Mouse (Mus musculus): ENCODE data around the gene Fads1. TPM values are rescaled to one million over a fixed set of nuclear protein-coding genes. Genes with fewer than 3 reads are reported as not detected.
"Not testable (repeated sequence)": the region's sequence is repeated elsewhere in the genome, so short reads cannot be mapped to it uniquely, and the experiment has no call there.

Fads1 gene
- polyA plus RNA-seq, 1 experiment = 117 TPM

GRCm38 (mm10) chr19:10167112-10167511 lies 15.6 kb upstream of the Fads1 start:
- H3K4me3 ChIP-seq (replicated peaks; ENCODE audit: extremely low read depth, low read depth, low read length) = no peak overlapping the region
- 47% methylated on average over 4 of the region's 4 CpGs for WGBS
- no peaks in the 10 kb centered on the region for H3K4me1 ChIP-seq (ENCODE audit: control insufficient read depth, insufficient read depth, low read length)
- DNase-seq = no peak
- TF ChIP-seq CTCF (IDR thresholded peaks at IDR 0.05; ENCODE audit: insufficient read depth, low read length) (no peak), POLR2A (IDR thresholded peaks at IDR 0.05; ENCODE audit: borderline replicate concordance, extremely low read depth, low read depth, low read length) (no peak)

- H3K4me1 ChIP-seq (ENCODE audit: control insufficient read depth, insufficient read depth, low read length) = no peaks in the 10 kb centered on the region; the same call in 1 of the 2 replicates
- TF ChIP-seq CTCF (IDR thresholded peaks at IDR 0.05; ENCODE audit: insufficient read depth, low read length) (no peak), POLR2A (IDR thresholded peaks at IDR 0.05; ENCODE audit: borderline replicate concordance, extremely low read depth, low read depth, low read length) (no peak)
- DNase-seq = no peak
- WGBS = 65% methylated on average over 1 of the region's 1 CpGs
- H3K4me3 ChIP-seq (replicated peaks; ENCODE audit: extremely low read depth, low read depth, low read length) = no peak overlapping the region
Observed at GRCm38 (mm10) chr19:10167951-10168350, 14.7 kb upstream of the Fads1 start.

GRCm38 (mm10) chr19:10168441-10168840 lies 14.2 kb upstream of the Fads1 start:
- no peak for TF ChIP-seq POLR2A (IDR thresholded peaks at IDR 0.05; ENCODE audit: borderline replicate concordance, extremely low read depth, low read depth, low read length)
- no peak for TF ChIP-seq CTCF (IDR thresholded peaks at IDR 0.05; ENCODE audit: insufficient read depth, low read length)
- Histone ChIP-seq H3K4me1 (ENCODE audit: control insufficient read depth, insufficient read depth, low read length) (no peaks in the 10 kb centered on the region; the same call in none of the 2 replicates), H3K4me3 (replicated peaks; ENCODE audit: extremely low read depth, low read depth, low read length) (no peak overlapping the region)
- WGBS = 76% methylated on average over 3 of the region's 3 CpGs
- DNase-seq = no peak

- TF ChIP-seq POLR2A (IDR thresholded peaks at IDR 0.05; ENCODE audit: borderline replicate concordance, extremely low read depth, low read depth, low read length) (no peak), CTCF (IDR thresholded peaks at IDR 0.05; ENCODE audit: insufficient read depth, low read length) (no peak)
- DNase-seq = no peak
- Histone ChIP-seq H3K4me1 (ENCODE audit: control insufficient read depth, insufficient read depth, low read length) (no peaks in the 10 kb centered on the region; the same call in none of the 2 replicates), H3K4me3 (replicated peaks; ENCODE audit: extremely low read depth, low read depth, low read length) (no peak overlapping the region)
Observed at GRCm38 (mm10) chr19:10169179-10169578, 13.5 kb upstream of the Fads1 start.

- H3K4me3 ChIP-seq (replicated peaks; ENCODE audit: extremely low read depth, low read depth, low read length); H3K4me1 ChIP-seq (ENCODE audit: control insufficient read depth, insufficient read depth, low read length); DNase-seq: not testable (repeated sequence)
- WGBS = 92% methylated on average over 3 of the region's 3 CpGs
Observed at GRCm38 (mm10) chr19:10169692-10170330, 12.9 kb upstream of the Fads1 start.

- TF ChIP-seq POLR2A (IDR thresholded peaks at IDR 0.05; ENCODE audit: borderline replicate concordance, extremely low read depth, low read depth, low read length) (no peak), CTCF (IDR thresholded peaks at IDR 0.05; ENCODE audit: insufficient read depth, low read length) (no peak)
- Histone ChIP-seq H3K4me1 (ENCODE audit: control insufficient read depth, insufficient read depth, low read length) (no peaks in the 10 kb centered on the region; the same call in none of the 2 replicates), H3K4me3 (replicated peaks; ENCODE audit: extremely low read depth, low read depth, low read length) (no peak overlapping the region)
- no peak for DNase-seq
- 57% methylated on average over 1 of the region's 1 CpGs for WGBS
Observed at GRCm38 (mm10) chr19:10170466-10170865, 12.2 kb upstream of the Fads1 start.

GRCm38 (mm10) chr19:10171359-10171758 lies 11.3 kb upstream of the Fads1 start:
- no peak overlapping the region for H3K4me3 ChIP-seq (replicated peaks; ENCODE audit: extremely low read depth, low read depth, low read length)
- no peaks in the 10 kb centered on the region; the same call in none of the 2 replicates for H3K4me1 ChIP-seq (ENCODE audit: control insufficient read depth, insufficient read depth, low read length)
- 80% methylated on average over 7 of the region's 7 CpGs for WGBS
- DNase-seq = no peak
- TF ChIP-seq POLR2A (IDR thresholded peaks at IDR 0.05; ENCODE audit: borderline replicate concordance, extremely low read depth, low read depth, low read length) (no peak), CTCF (IDR thresholded peaks at IDR 0.05; ENCODE audit: insufficient read depth, low read length) (no peak)

- no peak for DNase-seq
- Histone ChIP-seq H3K4me1 (ENCODE audit: control insufficient read depth, insufficient read depth, low read length) (no peaks in the 10 kb centered on the region; the same call in none of the 2 replicates), H3K4me3 (replicated peaks; ENCODE audit: extremely low read depth, low read depth, low read length) (no peak overlapping the region)
- TF ChIP-seq POLR2A (IDR thresholded peaks at IDR 0.05; ENCODE audit: borderline replicate concordance, extremely low read depth, low read depth, low read length) (no peak), CTCF (IDR thresholded peaks at IDR 0.05; ENCODE audit: insufficient read depth, low read length) (no peak)
Observed at GRCm38 (mm10) chr19:10171846-10172245, 10.8 kb upstream of the Fads1 start.

- DNase-seq = no peak
- Histone ChIP-seq H3K4me1 (ENCODE audit: control insufficient read depth, insufficient read depth, low read length) (no peaks in the 10 kb centered on the region; the same call in none of the 2 replicates), H3K4me3 (replicated peaks; ENCODE audit: extremely low read depth, low read depth, low read length) (no peak overlapping the region)
- no peak for TF ChIP-seq POLR2A (IDR thresholded peaks at IDR 0.05; ENCODE audit: borderline replicate concordance, extremely low read depth, low read depth, low read length)
- TF ChIP-seq CTCF (IDR thresholded peaks at IDR 0.05; ENCODE audit: insufficient read depth, low read length) = no peak
- WGBS = 53% methylated on average over 5 of the region's 5 CpGs
Observed at GRCm38 (mm10) chr19:10173116-10173718, 9.5 kb upstream of the Fads1 start.
